Mouse (Mus musculus) lung, postnatal 0 days (tissue): ENCODE measurements around the gene Ror1. TPM values are rescaled to one million over a fixed set of nuclear protein-coding genes. Genes with fewer than 3 reads are reported as not detected.
A peak's percentile ranks its signal among the peaks of the same experiment; 100 is the strongest.

Experiments used
- ATAC-seq: fragments of 200-750 bp; cut with Nextera tagmentation; 2 replicates; pipeline ENCODE4 v1.8.0; 2017; ENCODE audit warnings: moderate library complexity
- DNase-seq: peaks from one replicate; pipeline ENCODE4 v3.0.0-alpha.2; 2016; ENCODE audit warnings: low spot score
- H3K27ac ChIP-seq: fragments of 300-500 bp; sonication (generic); 2 replicates; pipeline ENCODE4 v1.5.1; 2014; ENCODE audit warnings: antibody characterized with exemption, mild to moderate bottlenecking, low read length, mixed read lengths
- H3K27me3 ChIP-seq: fragments of 300-500 bp; sonication (generic); replicated peaks from 2 replicates; pipeline ENCODE4 v1.6.1; 2014; ENCODE audit warnings: low read length, mixed read lengths; ENCODE audit not compliant: insufficient read depth
- H3K36me3 ChIP-seq: fragments of 300-500 bp; sonication (generic); 2 replicates; pipeline ENCODE4 v1.6.1; 2014; ENCODE audit warnings: low read length, mixed read lengths; ENCODE audit not compliant: insufficient read depth
- H3K4me1 ChIP-seq: fragments of 300-500 bp; sonication (generic); 2 replicates; pipeline ENCODE4 v1.6.1; 2014; ENCODE audit warnings: antibody characterized with exemption, low read depth, low read length, mixed read lengths; ENCODE audit not compliant: insufficient read depth
- H3K4me2 ChIP-seq: fragments of 300-500 bp; sonication (generic); replicated peaks from 2 replicates; pipeline ENCODE4 v1.6.1; 2014; ENCODE audit warnings: low read depth, mild to moderate bottlenecking, low read length, moderate library complexity, mixed read lengths
- H3K4me3 ChIP-seq: fragments of 300-500 bp; sonication (generic); 2 replicates; pipeline ENCODE4 v1.5.1; 2014; ENCODE audit warnings: low read depth, low read length
- H3K9ac ChIP-seq: fragments of 300-500 bp; sonication (generic); replicated peaks from 2 replicates; pipeline ENCODE4 v1.6.1; 2014; ENCODE audit warnings: low read depth, mild to moderate bottlenecking
- H3K9me3 ChIP-seq: fragments of 300-500 bp; sonication (generic); 2 replicates; pipeline ENCODE4 v1.6.1; 2016; ENCODE audit warnings: low read length, mixed read lengths
- CTCF ChIP-seq: IDR thresholded peaks from 2 replicates; pipeline ENCODE4 v1.5.1; 2016; ENCODE audit warnings: antibody characterized with exemption, mild to moderate bottlenecking
- EP300 ChIP-seq: IDR thresholded peaks from 2 replicates; pipeline ENCODE4 v1.6.1; 2016; ENCODE audit warnings: antibody characterized with exemption, mild to moderate bottlenecking, control low read depth
- WGBS: fragments of 180-500 bp; shearing (Covaris S2); extraction: QIAGEN DNeasy Blood & Tissue Kit; methylation state at CpG from one replicate; pipeline ENCODE4 v1.1.7; 2014; 5-methylcytosine and 5-hydroxymethylcytosine counted together
- polyA plus RNA-seq: library from polyadenylated mRNA; unstranded; fragments of >200 nt; fragmentation: Nextera tagmentation; extraction: Ambion mirVana; gene quantifications from 2 replicates; pipeline ENCODE4 v1.2.1, GENCODE M21; 2015

Gene Ror1
- polyA plus RNA-seq, 1 experiment from 2014 or later = 6.2 TPM

DNA sequence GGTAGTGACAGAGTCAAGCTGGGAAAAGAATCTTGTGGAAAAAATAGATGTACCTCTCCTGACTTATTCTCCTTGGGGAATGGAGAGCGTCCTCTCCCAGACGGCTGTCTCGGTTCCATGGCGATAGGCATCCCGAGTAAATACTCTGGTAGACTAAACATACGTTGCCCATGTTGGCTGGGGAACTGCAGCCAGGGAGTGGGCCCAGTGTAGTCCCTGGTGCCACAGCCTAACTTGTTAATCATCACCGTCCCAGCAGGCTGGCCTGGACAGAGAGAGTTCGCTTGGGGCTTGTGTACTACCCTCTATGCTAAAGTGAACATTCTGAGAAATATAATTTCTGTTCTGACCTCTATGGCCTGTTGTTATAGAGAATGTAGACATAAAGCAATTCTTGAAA, 148.7 kb downstream of the Ror1 start:
- no peak overlapping the region for H3K27ac ChIP-seq
- H3K9ac ChIP-seq = no peak overlapping the region
- H3K4me1 ChIP-seq = 0 out of 2 replicates have a peak, but pooled peaks cover 5% of the 10 kb centered on the region
- no peaks in the 10 kb centered on the region for H3K27me3 ChIP-seq
- H3K9me3 ChIP-seq = no peaks in the 10 kb centered on the region
- ATAC-seq = no peak
- 71% methylated on average over 8 of the region's 8 CpGs for WGBS
- H3K4me3 ChIP-seq = no peak overlapping the region
- DNase-seq = no peak
- TF ChIP-seq EP300 = no peak
- no peak for TF ChIP-seq CTCF
- no peak overlapping the region for H3K4me2 ChIP-seq
- H3K36me3 ChIP-seq = no peaks in the 10 kb centered on the region

DNA sequence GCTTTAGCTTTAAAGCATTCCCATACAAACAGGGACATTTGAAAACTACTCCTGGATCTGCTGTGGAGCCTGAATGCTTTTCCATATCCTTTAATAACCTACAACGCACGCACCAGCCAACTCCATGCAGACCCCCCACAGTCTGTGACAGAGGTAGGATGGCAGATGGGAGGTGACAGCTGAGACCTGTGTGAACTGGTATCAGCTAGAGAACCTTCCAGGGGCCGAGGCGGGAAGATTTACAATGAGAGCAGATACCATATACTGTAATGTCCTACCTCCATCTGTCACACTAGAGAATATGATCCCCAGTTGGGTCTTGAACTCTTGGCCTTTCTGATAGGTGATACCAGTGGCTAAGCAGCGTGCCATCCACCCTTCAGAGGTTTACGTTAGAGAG, 149.1 kb downstream of the Ror1 start:
- Histone ChIP-seq H3K4me2 (no peak overlapping the region), H3K4me1 (0 out of 2 replicates have a peak, but pooled peaks cover 5% of the 10 kb centered on the region)

DNA sequence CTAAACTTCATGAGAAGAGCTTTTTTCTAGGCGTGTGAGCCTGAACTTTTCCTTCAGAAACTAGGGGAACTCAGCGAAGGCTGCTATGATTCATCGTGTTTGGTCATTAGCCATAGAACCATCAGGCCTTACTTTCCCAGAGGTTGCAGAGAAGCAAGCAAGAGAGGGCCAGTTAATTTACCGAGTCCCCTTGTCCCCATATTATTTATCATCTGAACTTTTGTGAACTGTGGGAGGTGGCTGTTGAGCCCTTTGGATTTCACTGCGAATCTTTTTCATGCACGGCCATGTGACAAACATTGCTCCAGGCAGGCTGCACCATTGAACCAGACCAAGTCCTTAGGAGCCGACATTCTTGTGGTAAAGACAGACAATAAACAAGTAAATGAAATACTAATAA, 152.2 kb downstream of the Ror1 start:
- ATAC-seq (peak; percentile 21; the same call in 1 of the 2 replicates), DNase-seq (peak; percentile 48)
- no peak overlapping the region for H3K4me2 ChIP-seq
- H3K27ac ChIP-seq = no peak overlapping the region
- no peak for TF ChIP-seq EP300
- no peak for TF ChIP-seq CTCF
- H3K9me3 ChIP-seq = no peaks in the 10 kb centered on the region
- 0 out of 2 replicates have a peak, but pooled peaks cover 5% of the 10 kb centered on the region for H3K4me1 ChIP-seq
- no peak overlapping the region for H3K4me3 ChIP-seq
- H3K27me3 ChIP-seq = no peaks in the 10 kb centered on the region
- no peak overlapping the region for H3K9ac ChIP-seq
- WGBS = 38% methylated on average over 7 of the region's 7 CpGs
- H3K36me3 ChIP-seq = no peaks in the 10 kb centered on the region

More for the DNA sequence above, 149.1 kb downstream of the Ror1 start:
- no peaks in the 10 kb centered on the region for H3K27me3 ChIP-seq
- TF ChIP-seq EP300 (no peak), CTCF (no peak)
- no peak overlapping the region for H3K9ac ChIP-seq
- ATAC-seq (no peak), DNase-seq (no peak)
- H3K36me3 ChIP-seq = no peaks in the 10 kb centered on the region
- no peak overlapping the region for H3K27ac ChIP-seq
- no peaks in the 10 kb centered on the region for H3K9me3 ChIP-seq
- 82% methylated on average over 6 of the region's 6 CpGs for WGBS
- H3K4me3 ChIP-seq = no peak overlapping the region

DNA sequence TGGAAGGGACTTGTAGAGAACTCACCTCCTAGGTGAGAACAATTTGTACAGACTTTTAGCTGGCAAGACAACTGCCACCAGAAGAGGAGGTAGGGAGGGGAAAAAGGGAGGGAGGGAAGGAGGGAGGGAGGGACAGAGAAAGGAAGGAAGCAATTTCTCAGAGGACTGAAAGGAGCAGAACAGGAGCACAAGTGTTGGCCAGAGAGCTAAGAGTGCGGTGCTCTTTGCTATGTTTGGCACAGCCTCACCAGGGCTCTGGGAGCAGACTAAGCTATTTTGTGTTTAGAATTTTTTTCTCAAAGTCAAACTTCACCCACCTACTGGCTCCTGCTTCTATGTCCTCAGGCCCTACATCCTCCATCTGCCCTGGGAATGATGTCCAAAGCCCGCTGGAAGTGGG, 152.7 kb downstream of the Ror1 start:
- no peak overlapping the region for H3K4me3 ChIP-seq
- H3K27me3 ChIP-seq = no peaks in the 10 kb centered on the region
- TF ChIP-seq EP300 (no peak; the same call in 1 of the 2 replicates), CTCF (no peak)
- H3K9me3 ChIP-seq = no peaks in the 10 kb centered on the region
- ATAC-seq = peak; percentile 23
- H3K36me3 ChIP-seq = no peaks in the 10 kb centered on the region
- DNase-seq = peak; percentile 32
- WGBS = 50% methylated on average over 2 of the region's 2 CpGs
- no peak overlapping the region for H3K27ac ChIP-seq
- 0 out of 2 replicates have a peak, but pooled peaks cover 5% of the 10 kb centered on the region for H3K4me1 ChIP-seq
- no peak overlapping the region for H3K4me2 ChIP-seq
- H3K9ac ChIP-seq = no peak overlapping the region

DNA sequence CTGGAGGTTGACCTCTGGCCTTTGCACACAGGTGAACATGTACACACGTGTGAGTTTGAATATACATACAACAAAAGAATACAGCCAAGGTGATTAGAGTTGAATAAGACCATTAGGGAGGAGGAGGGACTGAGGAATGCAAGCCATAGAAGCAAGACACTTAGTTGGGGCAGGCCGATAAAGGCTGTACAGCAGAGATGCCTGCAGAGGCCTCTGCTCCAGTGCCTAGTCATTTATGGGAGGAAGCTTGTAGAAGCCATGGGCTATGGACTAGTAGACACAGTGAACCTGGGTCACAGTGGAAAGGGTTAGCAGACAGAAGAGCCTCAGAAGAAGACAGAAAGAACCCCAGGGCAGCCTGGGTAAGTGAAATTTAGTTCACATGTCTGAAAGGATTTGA, 155.7 kb downstream of the Ror1 start:
- no peak overlapping the region for H3K4me3 ChIP-seq
- no peak for DNase-seq
- no peak overlapping the region for H3K4me2 ChIP-seq
- peaks cover 5% of the 10 kb centered on the region; the same call in 1 of the 2 replicates for H3K4me1 ChIP-seq
- no peak overlapping the region for H3K27ac ChIP-seq
- H3K27me3 ChIP-seq = no peaks in the 10 kb centered on the region
- H3K9me3 ChIP-seq = no peaks in the 10 kb centered on the region
- 51% methylated on average over 2 of the region's 2 CpGs for WGBS
- no peaks in the 10 kb centered on the region for H3K36me3 ChIP-seq
- no peak for ATAC-seq
- TF ChIP-seq EP300 = no peak
- H3K9ac ChIP-seq = no peak overlapping the region

DNA sequence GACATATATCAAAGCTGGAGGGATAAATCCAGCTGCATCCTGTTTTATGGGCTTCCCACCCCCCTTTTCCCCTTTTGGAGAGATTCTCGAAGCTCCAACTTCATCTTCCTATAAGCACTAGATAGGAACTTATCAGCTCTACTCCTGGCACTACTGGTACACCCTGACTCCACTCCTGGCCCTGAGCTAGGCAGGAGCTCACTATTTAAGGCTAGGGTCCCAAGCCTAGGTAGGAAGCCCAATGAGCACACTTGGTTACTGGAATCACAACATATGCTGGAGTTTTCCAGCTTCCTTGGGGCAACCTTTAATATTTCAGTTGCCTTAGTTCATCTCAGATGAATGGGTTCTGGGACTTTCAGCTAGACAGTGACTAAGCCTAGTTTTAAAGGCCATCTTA, 156.5 kb downstream of the Ror1 start:
- ATAC-seq (no peak), DNase-seq (no peak)
- no peak for TF ChIP-seq EP300
- TF ChIP-seq CTCF = no peak
- H3K36me3 ChIP-seq = no peaks in the 10 kb centered on the region
- H3K4me1 ChIP-seq = peaks cover 5% of the 10 kb centered on the region; the same call in 1 of the 2 replicates
- H3K4me3 ChIP-seq = no peak overlapping the region
- H3K9ac ChIP-seq = no peak overlapping the region
- no peak overlapping the region for H3K4me2 ChIP-seq
- no peaks in the 10 kb centered on the region for H3K9me3 ChIP-seq
- H3K27ac ChIP-seq = no peak overlapping the region
- 35% methylated on average over 1 of the region's 1 CpGs for WGBS
- H3K27me3 ChIP-seq = no peaks in the 10 kb centered on the region

DNA sequence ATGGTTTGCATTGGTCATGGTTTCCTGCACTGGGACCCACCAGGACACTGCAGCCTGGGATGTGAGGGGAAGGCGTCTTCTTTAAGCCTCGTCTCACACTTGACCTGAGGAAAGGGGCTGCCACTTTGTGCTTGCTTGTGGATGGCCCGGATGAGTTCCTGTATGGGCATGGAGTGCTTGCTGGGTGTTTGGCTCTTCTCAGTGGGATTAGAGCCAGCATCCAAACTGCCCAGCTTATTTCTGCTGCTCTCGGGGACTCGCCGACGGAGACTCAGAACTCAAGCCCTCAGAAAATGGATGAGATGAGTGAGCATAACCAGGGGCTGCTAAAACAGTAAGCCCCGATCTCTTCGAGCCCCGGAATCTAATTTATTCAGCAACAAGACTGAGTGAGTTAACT, 157.1 kb downstream of the Ror1 start:
- no peak for ATAC-seq
- 72% methylated on average over 10 of the region's 10 CpGs for WGBS
- TF ChIP-seq EP300 (no peak), CTCF (no peak)

More for the DNA sequence above, 157.1 kb downstream of the Ror1 start:
- no peaks in the 10 kb centered on the region for H3K27me3 ChIP-seq
- no peak overlapping the region for H3K4me2 ChIP-seq
- H3K36me3 ChIP-seq = no peaks in the 10 kb centered on the region
- no peak overlapping the region for H3K4me3 ChIP-seq
- no peak for DNase-seq
- no peak overlapping the region for H3K27ac ChIP-seq
- H3K9ac ChIP-seq = no peak overlapping the region
- H3K4me1 ChIP-seq = peaks cover 5% of the 10 kb centered on the region; the same call in 1 of the 2 replicates
- no peaks in the 10 kb centered on the region for H3K9me3 ChIP-seq
